Mouse (Mus musculus) heart, postnatal 25 days (tissue): Measurements from ENCODE around the gene Nt5c3. TPM values are rescaled to one million over a fixed set of nuclear protein-coding genes. Genes with fewer than 3 reads are reported as not detected.

ENCODE experiments used
- DNase-seq: peaks from one replicate; pipeline ENCODE4 v3.0.0; 2022; ENCODE audit warnings: low spot score
- intact Hi-C: fragments of 180-260 bp; cut with DNase I; formaldehyde crosslinking; loops from one replicate; pipeline ENCODE4 v1.15.1; 2025
- total RNA-seq, 2 experiments: library from RNA; stranded (reverse); gene quantifications; 2 replicates each; pipeline ENCODE4 v1.2.3; 2021

Gene Nt5c3
- total RNA-seq, 2 experiments from 2014 or later, result 67.5 to 75.9 TPM

DNA sequence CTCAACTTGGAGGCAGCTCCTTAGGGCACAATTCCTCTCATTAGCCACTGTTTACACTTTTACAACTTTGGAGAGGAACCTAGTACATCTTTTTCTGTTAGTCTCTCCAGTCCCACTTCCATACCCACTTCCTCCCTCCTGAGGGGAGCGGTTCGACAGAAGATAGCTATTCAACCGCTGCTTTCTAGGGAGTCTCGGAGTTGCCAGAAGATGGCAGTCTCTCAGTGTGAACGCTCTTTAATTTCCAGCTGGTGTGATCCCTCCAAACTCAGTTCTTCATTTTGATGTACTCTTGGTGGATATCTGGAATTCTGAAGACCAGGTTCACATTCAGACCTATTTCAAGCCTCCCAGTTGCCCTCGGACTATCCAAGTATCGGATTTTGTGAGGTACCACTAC lies 73.4 kb downstream of the Nt5c3 start:
- DNase-seq, result no peak
- intact Hi-C loops, result loop anchor here (1.0 kb wide), 1 partner anchor 58 kb away; no protein-coding TSS in a partner anchor

DNA sequence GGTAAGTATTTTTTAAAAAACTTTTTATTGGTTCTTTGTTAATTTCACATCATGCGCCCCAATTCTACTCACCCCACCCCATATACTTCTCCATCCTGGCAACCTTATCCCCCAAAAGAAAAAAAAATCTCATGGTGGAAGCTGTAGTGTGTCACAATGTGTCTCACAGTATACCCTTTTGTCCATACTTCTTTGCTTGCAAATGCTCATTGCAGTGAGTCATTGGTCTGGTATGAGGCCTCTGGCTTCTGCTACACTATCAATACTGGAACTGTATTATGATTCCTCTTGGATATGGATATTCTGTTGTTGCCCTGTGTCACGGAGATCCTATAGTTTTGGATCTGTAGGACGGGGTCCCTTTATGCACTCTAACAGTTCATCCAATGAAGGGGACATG lies 74.8 kb downstream of the Nt5c3 start:
- intact Hi-C loops, result no loop called here
- DNase-seq, result no peak

DNA sequence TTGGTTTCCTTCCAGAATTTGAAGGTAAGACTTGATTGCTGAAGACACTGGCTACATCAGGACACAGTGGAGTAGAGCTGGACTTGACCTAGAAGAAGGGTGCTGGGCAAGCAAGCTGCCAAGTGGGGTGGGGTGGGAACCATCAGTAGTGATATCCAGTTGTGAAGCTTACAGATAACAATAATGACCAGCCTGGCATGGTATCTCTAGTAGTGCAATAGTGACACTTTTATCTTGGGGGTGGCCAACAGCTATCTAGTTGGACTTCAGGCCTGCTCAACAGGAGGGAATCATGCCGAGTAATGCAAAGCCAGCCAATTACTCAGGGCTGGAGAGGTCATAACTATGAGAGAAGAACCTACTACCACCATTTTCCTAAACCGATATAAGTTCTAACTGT lies 79.4 kb downstream of the Nt5c3 start:
- DNase-seq, result no peak

DNA sequence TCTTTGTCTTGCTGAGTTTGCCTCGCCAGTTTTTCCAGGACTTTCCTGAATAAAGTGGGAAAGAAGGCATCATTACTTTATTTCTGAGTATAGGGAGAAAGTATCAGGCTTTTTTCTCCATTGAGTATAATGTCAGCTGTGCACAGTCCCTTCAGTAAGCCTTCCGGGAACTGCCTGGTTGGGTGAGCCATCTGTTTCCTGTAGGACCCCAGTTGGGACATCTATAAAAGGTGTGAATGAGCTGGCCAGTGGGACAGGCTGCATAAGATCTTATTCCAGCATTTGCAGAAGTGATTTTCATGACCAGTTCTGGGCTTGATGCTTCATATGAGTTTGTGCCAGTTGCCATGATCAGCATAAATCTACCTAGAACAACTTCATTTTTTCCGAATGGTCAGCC lies 80.5 kb downstream of the Nt5c3 start:
- intact Hi-C loops, result no loop called here

More for the DNA sequence above, 79.4 kb downstream of the Nt5c3 start:
- intact Hi-C loops, result no loop called here

DNA sequence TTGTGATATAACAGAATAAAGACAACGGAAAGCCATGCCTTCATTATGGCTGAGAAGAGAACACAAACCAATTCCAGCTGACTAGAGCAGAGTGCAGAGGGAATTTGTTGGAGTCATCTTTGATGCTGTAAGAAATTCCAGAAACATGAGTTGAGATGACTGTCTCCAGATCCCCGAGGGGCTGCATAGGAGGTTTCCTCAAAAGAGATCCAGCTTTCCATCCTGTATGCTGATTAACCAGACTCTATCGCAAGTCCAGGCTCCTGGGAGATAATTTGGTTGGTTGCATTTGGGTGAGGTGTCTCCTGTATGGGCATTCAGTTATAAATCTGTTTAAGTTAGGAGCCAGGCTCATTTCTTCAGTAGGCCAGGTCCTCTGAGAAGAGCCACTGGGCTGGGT lies 86.1 kb downstream of the Nt5c3 start:
- intact Hi-C loops, result no loop called here
- no peak for DNase-seq

More for the DNA sequence above, 80.5 kb downstream of the Nt5c3 start:
- DNase-seq, result no peak

DNA sequence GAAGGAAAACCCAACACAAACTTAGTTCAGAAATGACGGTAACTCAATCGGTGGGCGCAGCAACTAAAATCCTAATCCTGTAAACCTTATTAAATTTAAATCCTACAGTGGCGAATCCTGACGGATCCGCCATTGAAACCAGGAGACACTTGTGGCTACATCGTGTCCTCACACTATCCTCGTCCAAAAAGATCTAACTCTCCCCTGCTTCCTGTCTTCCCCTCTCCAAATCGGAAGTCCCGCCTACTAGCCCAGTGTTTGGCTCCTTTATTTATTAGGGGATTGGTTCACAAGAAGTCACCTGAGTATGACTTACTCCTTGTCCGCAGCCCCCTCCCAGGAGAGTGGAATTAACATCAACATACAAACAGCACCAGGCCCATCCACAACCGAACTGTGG lies 86.6 kb downstream of the Nt5c3 start:
- DNase-seq, result no peak
- intact Hi-C loops, result no loop called here

DNA sequence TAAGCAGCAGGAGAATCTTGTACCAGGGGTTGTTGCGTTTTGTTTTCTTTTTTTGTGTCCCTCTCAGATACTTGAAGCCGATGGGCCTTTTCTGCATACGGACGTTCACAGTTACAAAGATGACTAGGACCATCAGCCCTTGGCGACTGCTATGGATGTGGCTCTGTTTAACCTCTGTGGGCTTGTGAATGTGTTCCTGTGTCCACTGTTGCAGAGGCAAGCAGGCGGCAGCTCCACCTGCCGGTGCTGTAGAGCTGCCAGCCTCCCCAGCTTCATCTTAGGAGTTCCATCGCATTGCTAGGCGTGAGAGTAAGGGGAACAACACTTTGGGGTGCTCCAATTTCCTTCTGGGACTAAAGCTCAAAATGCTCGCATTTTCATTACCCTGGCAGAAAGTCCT lies 88.2 kb downstream of the Nt5c3 start:
- intact Hi-C loops, result no loop called here
- no peak for DNase-seq

DNA sequence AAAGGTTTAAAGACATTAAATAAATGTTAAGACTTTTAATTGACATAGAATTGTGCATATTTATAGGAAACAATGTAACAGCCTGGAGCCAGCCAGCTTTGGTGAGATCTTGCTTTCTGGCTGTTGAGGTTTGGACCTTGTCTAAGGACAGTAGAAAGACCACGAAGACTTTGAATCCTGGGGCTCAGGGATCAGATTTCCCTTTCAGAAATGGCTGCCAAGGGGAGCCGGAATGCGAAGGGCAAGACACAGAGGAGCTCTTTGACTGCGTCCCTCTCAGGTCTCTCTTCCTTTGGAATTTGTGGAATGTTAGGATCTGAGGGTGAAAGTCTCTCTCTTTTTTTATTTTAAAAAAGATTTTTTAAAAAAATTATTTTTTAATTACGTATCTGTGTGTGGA lies 89.0 kb downstream of the Nt5c3 start:
- intact Hi-C loops, result loop anchor here (5.0 kb wide), 1 partner anchor 37 kb away; the partner anchor contains the start of gene Kbtbd2
- no peak for DNase-seq

DNA sequence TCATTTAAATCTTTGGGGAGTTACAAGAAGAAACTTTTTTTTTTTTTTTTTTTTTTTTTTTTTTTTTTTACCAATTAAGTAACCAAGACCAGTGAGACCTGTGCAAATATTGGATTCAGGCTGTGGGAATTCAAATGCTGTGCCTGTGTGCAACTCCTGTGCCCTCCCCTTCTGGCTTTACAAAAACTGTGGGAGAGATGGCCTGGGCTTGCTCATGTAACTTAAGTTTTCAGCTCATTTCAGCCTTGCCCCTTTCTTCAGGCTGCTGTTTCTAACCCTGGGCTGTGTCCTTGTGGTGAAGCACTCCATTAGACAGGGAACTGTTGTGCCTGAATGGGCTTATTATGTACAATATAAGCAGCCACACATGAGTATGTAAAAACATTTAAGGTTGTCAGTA lies 90.9 kb downstream of the Nt5c3 start:
- intact Hi-C loops, result loop anchor here (2.0 to 5.0 kb wide), 2 partner anchors 24 to 36 kb away; partner anchors contain the start of gene Kbtbd2
- no peak for DNase-seq

DNA sequence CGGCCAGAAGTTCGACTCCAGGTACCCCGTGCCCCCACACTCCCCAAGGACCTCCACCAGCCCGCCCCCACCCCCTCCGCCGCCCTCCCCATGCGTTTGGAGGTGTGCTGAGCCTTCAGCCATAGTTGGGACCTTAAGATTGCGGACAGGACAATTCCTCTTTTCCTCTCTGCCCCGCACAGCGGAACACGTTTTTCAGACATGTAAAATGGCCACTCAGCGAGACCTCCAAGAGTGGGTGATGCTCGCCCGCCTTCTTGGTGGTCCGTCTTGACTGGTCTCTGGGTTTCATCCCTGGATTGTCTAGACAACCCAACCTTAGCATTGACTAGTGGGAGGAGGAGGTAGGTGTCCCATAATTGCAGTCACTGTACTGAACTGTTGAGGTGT lies 91.3 kb downstream of the Nt5c3 start:
- intact Hi-C loops, result loop anchor here (2.0 to 5.0 kb wide), 2 partner anchors 24 to 35 kb away; partner anchors contain the start of gene Kbtbd2
- DNase-seq, result no peak

Other genes starting within 250 kb of the Nt5c3 start
- gene Lsm5, start 219.2 kb downstream of the Nt5c3 start, total RNA-seq, result 10 to 100 TPM; 14.9 to 17.3 TPM
- gene Avl9, start 209.0 kb downstream of the Nt5c3 start, total RNA-seq, result 1 to 10 TPM; 6.0 to 6.9 TPM
- gene Kbtbd2, start 126.1 kb downstream of the Nt5c3 start, total RNA-seq, result 10 to 100 TPM; 30.1 to 30.7 TPM
- 10 to 100 TPM; 77.3 to 84.5 TPM for gene Fkbp9, start 91.9 kb downstream of the Nt5c3 start, total RNA-seq
- gene Vmn1r4, start 83 bp upstream of the Nt5c3 start, total RNA-seq, result under 1 TPM in 1 of 2 experiments, not detected in 1; 0.21 TPM
- not detected for gene Vmn1r5, start 46.3 kb upstream of the Nt5c3 start, total RNA-seq
- gene Vmn1r6, start 73.3 kb upstream of the Nt5c3 start, total RNA-seq, result not detected
- gene Vmn1r7, start 101.4 kb upstream of the Nt5c3 start, total RNA-seq, result not detected
- not detected for gene Vmn1r8, start 108.4 kb upstream of the Nt5c3 start, total RNA-seq
- gene Vmn1r9, start 142.9 kb upstream of the Nt5c3 start, total RNA-seq, result not detected
- not detected for gene Vmn1r10, start 185.5 kb upstream of the Nt5c3 start, total RNA-seq
- gene Vmn1r11, start 209.5 kb upstream of the Nt5c3 start, total RNA-seq, result not detected
- not detected for gene Vmn1r12, start 233.0 kb upstream of the Nt5c3 start, total RNA-seq